Mouse (Mus musculus): ENCODE results near the gene Twsg1. TPM values are rescaled to one million over a fixed set of nuclear protein-coding genes. Genes with fewer than 3 reads are reported as not detected.

Gene Twsg1
- polyA plus RNA-seq, 1 experiment from 2014 or later: 154 TPM

GRCm38 (mm10) chr17:65885697-65886529 lies 65.1 kb downstream of the Twsg1 start, which contains the start of gene Ralbp1:
Gene Ralbp1 (minus strand): TSS chr17:65885798.
- peak within 1 kb of the TSS; percentile 82 for H3K4me2 ChIP-seq (replicated peaks)
- H3K27me3 ChIP-seq: no peaks in the 10 kb centered on the region
- no peaks in the 10 kb centered on the region for H3K36me3 ChIP-seq
- peaks cover 38% of the 10 kb centered on the region for H3K4me1 ChIP-seq
- peak within 1 kb of the TSS; percentile 94 for H3K4me3 ChIP-seq (replicated peaks)
- WGBS: 9% methylated on average over 14 of the region's 14 CpGs
- peak within 1 kb of the TSS; percentile 100 for H3K27ac ChIP-seq (replicated peaks)
- ATAC-seq (ENCODE audit: insufficient number of reproducible peaks, low FRiP score, low TSS enrichment, low read depth): no peak
- peak within 1 kb of the TSS; percentile 85 for H3K9ac ChIP-seq
- no peaks in the 10 kb centered on the region for H3K9me3 ChIP-seq (replicated peaks)

- Histone ChIP-seq H3K27me3 (no peaks in the 10 kb centered on the region), H3K9me3 (replicated peaks) (no peaks in the 10 kb centered on the region), H3K4me1 (peaks cover 38% of the 10 kb centered on the region), H3K4me2 (replicated peaks) (peak overlapping the region; percentile 77), H3K27ac (replicated peaks) (peak overlapping the region; percentile 100), H3K9ac (peak overlapping the region; percentile 69), H3K36me3 (no peaks in the 10 kb centered on the region), H3K4me3 (replicated peaks) (peak overlapping the region; percentile 94)
- peak; percentile 56; the same call in 1 of the 2 replicates for ATAC-seq (ENCODE audit: insufficient number of reproducible peaks, low FRiP score, low TSS enrichment, low read depth)
- under 1% methylated on average over 11 of the region's 11 CpGs for WGBS
Measured at GRCm38 (mm10) chr17:65885398-65885696, 65.7 kb downstream of the Twsg1 start.

GRCm38 (mm10) chr17:65884691-65885397 lies 66.2 kb downstream of the Twsg1 start:
- peak; percentile 99 for ATAC-seq (ENCODE audit: insufficient number of reproducible peaks, low FRiP score, low TSS enrichment, low read depth)
- H3K36me3 ChIP-seq: no peaks in the 10 kb centered on the region
- H3K27me3 ChIP-seq: no peaks in the 10 kb centered on the region
- H3K27ac ChIP-seq (replicated peaks): peak overlapping the region; percentile 100
- under 1% methylated on average over 66 of the region's 67 CpGs for WGBS
- H3K4me2 ChIP-seq (replicated peaks): peak overlapping the region; percentile 82
- peaks cover 38% of the 10 kb centered on the region for H3K4me1 ChIP-seq
- no peaks in the 10 kb centered on the region for H3K9me3 ChIP-seq (replicated peaks)
- peak overlapping the region; percentile 94 for H3K4me3 ChIP-seq (replicated peaks)
- H3K9ac ChIP-seq: peak overlapping the region; percentile 85

GRCm38 (mm10) chr17:65884061-65884669 lies 66.9 kb downstream of the Twsg1 start:
- H3K9me3 ChIP-seq (replicated peaks): no peaks in the 10 kb centered on the region
- H3K27ac ChIP-seq (replicated peaks): peak overlapping the region; percentile 100
- no peaks in the 10 kb centered on the region for H3K27me3 ChIP-seq
- H3K36me3 ChIP-seq: no peaks in the 10 kb centered on the region
- H3K9ac ChIP-seq: peak overlapping the region; percentile 85
- peak; percentile 9 for ATAC-seq (ENCODE audit: insufficient number of reproducible peaks, low FRiP score, low TSS enrichment, low read depth)
- peaks cover 38% of the 10 kb centered on the region for H3K4me1 ChIP-seq
- H3K4me2 ChIP-seq (replicated peaks): peak overlapping the region; percentile 82
- peak overlapping the region; percentile 94 for H3K4me3 ChIP-seq (replicated peaks)
- under 1% methylated on average over 56 of the region's 56 CpGs for WGBS

GRCm38 (mm10) chr17:65877026-65877425 lies 74.0 kb downstream of the Twsg1 start:
- Histone ChIP-seq H3K36me3 (no peaks in the 10 kb centered on the region), H3K27me3 (no peaks in the 10 kb centered on the region), H3K27ac (replicated peaks) (no peak overlapping the region), H3K9me3 (replicated peaks) (no peaks in the 10 kb centered on the region), H3K9ac (no peak overlapping the region), H3K4me3 (replicated peaks) (no peak overlapping the region), H3K4me2 (replicated peaks) (no peak overlapping the region), H3K4me1 (peaks cover 28% of the 10 kb centered on the region)
- no peak for ATAC-seq (ENCODE audit: insufficient number of reproducible peaks, low FRiP score, low TSS enrichment, low read depth)
- WGBS: 42% methylated on average over 6 of the region's 6 CpGs

- H3K4me1 ChIP-seq: peaks cover 31% of the 10 kb centered on the region
- no peak overlapping the region for H3K4me2 ChIP-seq (replicated peaks)
- no peaks in the 10 kb centered on the region for H3K36me3 ChIP-seq
- H3K27me3 ChIP-seq: no peaks in the 10 kb centered on the region
- no peak overlapping the region for H3K9ac ChIP-seq
- no peaks in the 10 kb centered on the region for H3K9me3 ChIP-seq (replicated peaks)
- no peak overlapping the region for H3K4me3 ChIP-seq (replicated peaks)
- H3K27ac ChIP-seq (replicated peaks): no peak overlapping the region
- no peak for ATAC-seq (ENCODE audit: insufficient number of reproducible peaks, low FRiP score, low TSS enrichment, low read depth)
- WGBS: 92% methylated on average over 11 of the region's 11 CpGs
Measured at GRCm38 (mm10) chr17:65873834-65874233, 77.2 kb downstream of the Twsg1 start.

- no peak for ATAC-seq (ENCODE audit: insufficient number of reproducible peaks, low FRiP score, low TSS enrichment, low read depth)
- Histone ChIP-seq H3K4me3 (replicated peaks) (no peak overlapping the region), H3K4me1 (peaks cover 31% of the 10 kb centered on the region), H3K27ac (replicated peaks) (no peak overlapping the region), H3K27me3 (no peaks in the 10 kb centered on the region), H3K36me3 (no peaks in the 10 kb centered on the region), H3K4me2 (replicated peaks) (no peak overlapping the region), H3K9ac (no peak overlapping the region), H3K9me3 (replicated peaks) (no peaks in the 10 kb centered on the region)
- 73% methylated on average over 4 of the region's 4 CpGs for WGBS
Measured at GRCm38 (mm10) chr17:65873156-65873555, 77.9 kb downstream of the Twsg1 start.

GRCm38 (mm10) chr17:65872652-65873051 lies 78.4 kb downstream of the Twsg1 start:
- ATAC-seq (ENCODE audit: insufficient number of reproducible peaks, low FRiP score, low TSS enrichment, low read depth): peak; percentile 49; the same call in 1 of the 2 replicates
- 0 out of 2 replicates have a peak, but pooled peaks cover under 1% of the 10 kb centered on the region for H3K36me3 ChIP-seq
- H3K4me1 ChIP-seq: peaks cover 31% of the 10 kb centered on the region
- no peaks in the 10 kb centered on the region for H3K27me3 ChIP-seq
- no peak overlapping the region; the same call in 1 of the 2 replicates for H3K27ac ChIP-seq (replicated peaks)
- no peak overlapping the region for H3K9ac ChIP-seq
- 32% methylated on average over 6 of the region's 6 CpGs for WGBS
- H3K4me2 ChIP-seq (replicated peaks): no peak overlapping the region
- no peaks in the 10 kb centered on the region for H3K9me3 ChIP-seq (replicated peaks)
- H3K4me3 ChIP-seq (replicated peaks): no peak overlapping the region

GRCm38 (mm10) chr17:65872051-65872450 lies 79.0 kb downstream of the Twsg1 start:
- H3K4me3 ChIP-seq (replicated peaks): no peak overlapping the region
- 26% methylated on average over 6 of the region's 6 CpGs for WGBS
- H3K36me3 ChIP-seq: peaks cover 6% of the 10 kb centered on the region; the same call in 1 of the 2 replicates
- no peak overlapping the region for H3K9ac ChIP-seq
- peaks cover 27% of the 10 kb centered on the region for H3K4me1 ChIP-seq
- H3K9me3 ChIP-seq (replicated peaks): no peaks in the 10 kb centered on the region
- H3K27ac ChIP-seq (replicated peaks): peak overlapping the region; percentile 71
- no peaks in the 10 kb centered on the region for H3K27me3 ChIP-seq
- ATAC-seq (ENCODE audit: insufficient number of reproducible peaks, low FRiP score, low TSS enrichment, low read depth): no peak
- no peak overlapping the region for H3K4me2 ChIP-seq (replicated peaks)

Measured in embryonic facial prominence, embryonic 15.5 days (tissue).